Mouse (Mus musculus): ENCODE measurements at regions not wholly inside any gene's neighbourhood (a gene's known extent, or its start where the extent isn't known, plus 50 kb on each side); places are given as distances from the start of the nearest gene placed in this dataset.

DNA sequence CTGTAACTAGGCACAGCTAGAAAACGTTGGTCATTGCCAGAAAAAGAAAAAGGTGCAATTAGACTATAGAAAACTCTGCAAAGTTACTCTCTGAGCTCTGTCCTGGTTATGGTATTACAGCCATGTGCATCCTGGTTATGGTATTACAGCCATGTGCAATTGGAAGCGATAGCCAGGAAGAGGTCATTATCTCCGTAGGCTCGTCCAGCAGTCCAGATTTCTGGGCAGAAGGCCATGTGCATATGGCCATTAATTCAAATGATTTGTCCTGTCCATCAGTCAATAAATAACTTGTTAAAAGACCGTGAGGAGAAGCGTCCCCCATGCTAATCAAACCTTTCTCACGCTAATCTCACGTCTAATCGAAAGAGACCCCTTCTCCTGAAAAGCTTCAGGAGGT, 75.7 kb upstream of the Samsn1 start:
- Histone ChIP-seq H3K36me3 (ENCODE audit: control insufficient read depth, insufficient read depth, low read length) (no peaks in the 10 kb centered on the region), H3K4me3 (ENCODE audit: control insufficient read depth, insufficient read depth, low read length) (no peak overlapping the region), H3K4me1 (replicated peaks; ENCODE audit: control insufficient read depth, insufficient read depth, low read length) (no peaks in the 10 kb centered on the region), H3K27ac (ENCODE audit: control insufficient read depth, insufficient read depth, low read length) (no peak overlapping the region), H3K27me3 (ENCODE audit: control insufficient read depth, insufficient read depth, low read length) (no peaks in the 10 kb centered on the region)
- TF ChIP-seq CTCF (IDR thresholded peaks at IDR 0.05; ENCODE audit: borderline replicate concordance, control insufficient read depth, extremely low read depth, insufficient read depth, low read length, poor library complexity) (no peak), POLR2A (IDR thresholded peaks at IDR 0.05; ENCODE audit: control insufficient read depth, extremely low read depth, insufficient read depth, low read length, poor library complexity) (no peak)
- 97% methylated on average over 9 of the region's 9 CpGs for WGBS
- no peak for DNase-seq

DNA sequence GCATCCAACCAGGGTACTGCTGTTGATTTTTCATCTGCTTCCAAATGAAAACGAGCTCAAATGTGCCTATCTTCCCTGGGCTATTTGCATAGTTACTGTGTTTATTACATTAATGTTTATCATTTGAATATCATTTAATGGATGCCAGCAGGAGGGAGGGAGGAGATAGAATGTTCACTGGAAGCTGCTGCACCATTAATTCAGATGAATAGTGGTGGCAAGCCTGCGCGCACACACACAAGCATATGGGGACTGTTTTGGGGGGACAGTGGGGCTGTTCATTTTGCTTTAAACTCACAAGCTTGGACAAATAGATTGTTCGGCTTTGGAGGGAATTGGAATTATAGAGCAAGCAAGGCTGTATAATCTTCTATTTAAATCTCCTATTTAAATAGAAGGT, 74.3 kb upstream of the Samsn1 start:
- Histone ChIP-seq H3K36me3 (ENCODE audit: control insufficient read depth, insufficient read depth, low read length) (no peaks in the 10 kb centered on the region), H3K4me1 (replicated peaks; ENCODE audit: control insufficient read depth, insufficient read depth, low read length) (no peaks in the 10 kb centered on the region), H3K27me3 (ENCODE audit: control insufficient read depth, insufficient read depth, low read length) (no peaks in the 10 kb centered on the region), H3K4me3 (ENCODE audit: control insufficient read depth, insufficient read depth, low read length) (no peak overlapping the region), H3K27ac (ENCODE audit: control insufficient read depth, insufficient read depth, low read length) (no peak overlapping the region)
- TF ChIP-seq POLR2A (IDR thresholded peaks at IDR 0.05; ENCODE audit: control insufficient read depth, extremely low read depth, insufficient read depth, low read length, poor library complexity) (no peak), CTCF (IDR thresholded peaks at IDR 0.05; ENCODE audit: borderline replicate concordance, control insufficient read depth, extremely low read depth, insufficient read depth, low read length, poor library complexity) (no peak)
- DNase-seq = no peak
- WGBS = 97% methylated on average over 4 of the region's 4 CpGs

DNA sequence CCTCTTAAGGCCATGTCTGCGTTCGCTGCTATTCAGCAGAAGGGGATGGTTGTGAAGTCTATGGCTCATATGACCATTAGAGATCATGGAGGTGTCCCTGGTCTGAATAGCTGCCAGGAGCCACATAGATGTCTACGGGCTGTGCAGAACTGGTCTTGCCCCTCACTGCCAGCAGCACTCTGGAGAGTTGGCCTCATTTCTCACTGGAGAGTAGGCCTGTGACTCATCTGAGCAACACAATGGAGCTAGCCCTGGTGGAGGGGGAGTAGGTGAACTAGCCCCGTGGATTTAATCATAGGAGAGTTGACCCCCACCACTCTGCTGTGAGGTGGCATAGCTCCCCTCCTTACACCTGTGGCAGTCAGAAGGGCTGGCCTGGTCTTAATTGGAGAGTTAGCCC, 63.3 kb upstream of the Samsn1 start:
- DNase-seq = no peak
- Histone ChIP-seq H3K4me3 (ENCODE audit: control insufficient read depth, insufficient read depth, low read length) (no peak overlapping the region), H3K27ac (ENCODE audit: control insufficient read depth, insufficient read depth, low read length) (no peak overlapping the region), H3K4me1 (replicated peaks; ENCODE audit: control insufficient read depth, insufficient read depth, low read length) (no peaks in the 10 kb centered on the region), H3K36me3 (ENCODE audit: control insufficient read depth, insufficient read depth, low read length) (no peaks in the 10 kb centered on the region), H3K27me3 (ENCODE audit: control insufficient read depth, insufficient read depth, low read length) (no peaks in the 10 kb centered on the region)
- WGBS = 93% methylated on average over 4 of the region's 4 CpGs
- TF ChIP-seq POLR2A (IDR thresholded peaks at IDR 0.05; ENCODE audit: control insufficient read depth, extremely low read depth, insufficient read depth, low read length, poor library complexity) (no peak), CTCF (IDR thresholded peaks at IDR 0.05; ENCODE audit: borderline replicate concordance, control insufficient read depth, extremely low read depth, insufficient read depth, low read length, poor library complexity) (no peak)

DNA sequence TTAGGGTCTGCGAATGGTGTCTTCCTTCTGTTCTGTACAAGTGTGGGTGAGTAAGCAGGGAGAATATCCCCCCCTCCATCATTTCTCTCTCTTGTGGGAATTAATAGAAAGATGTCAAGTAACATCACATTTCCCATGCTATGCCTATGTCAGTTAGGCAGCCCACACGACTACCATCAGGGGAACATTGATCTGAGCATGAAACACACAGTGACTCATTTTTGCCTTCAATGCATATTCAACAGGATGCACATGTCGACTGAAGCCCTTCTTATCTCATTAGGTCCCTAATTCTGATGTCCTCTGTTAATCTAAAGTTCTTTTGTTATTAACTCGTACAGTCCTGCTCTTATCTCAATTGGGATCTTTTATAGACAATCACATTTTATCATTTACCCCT, 60.4 kb upstream of the Samsn1 start:
- Histone ChIP-seq H3K4me3 (ENCODE audit: control insufficient read depth, insufficient read depth, low read length) (no peak overlapping the region), H3K36me3 (ENCODE audit: control insufficient read depth, insufficient read depth, low read length) (no peaks in the 10 kb centered on the region), H3K4me1 (replicated peaks; ENCODE audit: control insufficient read depth, insufficient read depth, low read length) (no peaks in the 10 kb centered on the region), H3K27me3 (ENCODE audit: control insufficient read depth, insufficient read depth, low read length) (no peaks in the 10 kb centered on the region), H3K27ac (ENCODE audit: control insufficient read depth, insufficient read depth, low read length) (no peak overlapping the region)
- WGBS = 91% methylated on average over 4 of the region's 4 CpGs
- DNase-seq = no peak
- TF ChIP-seq CTCF (IDR thresholded peaks at IDR 0.05; ENCODE audit: borderline replicate concordance, control insufficient read depth, extremely low read depth, insufficient read depth, low read length, poor library complexity) (no peak), POLR2A (IDR thresholded peaks at IDR 0.05; ENCODE audit: control insufficient read depth, extremely low read depth, insufficient read depth, low read length, poor library complexity) (no peak)

DNA sequence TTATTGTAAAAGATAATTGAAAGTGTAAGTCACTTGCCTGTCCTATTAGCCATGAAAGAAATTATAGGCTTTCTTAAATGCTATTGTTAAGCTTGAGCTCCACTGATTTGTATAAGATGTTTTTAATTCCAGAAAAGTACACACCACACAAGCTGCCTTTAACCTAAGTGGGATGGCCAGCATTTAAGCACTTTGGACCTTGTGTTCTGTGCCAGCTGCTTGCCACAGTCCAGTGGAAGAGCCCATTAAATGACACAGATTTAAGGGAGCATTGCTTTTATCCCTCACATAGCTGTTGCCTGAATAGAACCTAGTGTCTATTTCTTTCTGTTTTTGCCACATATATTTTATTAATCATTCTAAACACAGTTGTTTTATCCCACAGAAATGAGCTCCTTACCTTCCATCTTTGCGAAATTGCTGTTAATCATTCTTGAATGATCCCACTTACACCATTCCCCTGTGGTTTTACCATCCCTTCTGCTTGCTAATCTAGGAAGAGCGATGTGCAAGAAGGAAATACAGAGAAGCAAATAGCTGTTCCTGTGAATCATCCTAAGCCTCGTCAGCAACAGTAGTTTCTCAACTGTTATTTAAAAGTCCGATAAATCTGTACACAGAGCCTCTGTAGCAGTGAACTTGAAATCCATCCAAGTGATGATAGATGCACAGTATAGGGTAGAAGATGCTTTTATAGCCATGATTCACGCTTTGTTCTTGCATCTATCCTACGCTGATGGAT, 57.9 kb upstream of the Samsn1 start:
- Histone ChIP-seq H3K4me3 (ENCODE audit: control insufficient read depth, insufficient read depth, low read length) (no peak overlapping the region), H3K36me3 (ENCODE audit: control insufficient read depth, insufficient read depth, low read length) (no peaks in the 10 kb centered on the region), H3K4me1 (replicated peaks; ENCODE audit: control insufficient read depth, insufficient read depth, low read length) (no peaks in the 10 kb centered on the region), H3K27ac (ENCODE audit: control insufficient read depth, insufficient read depth, low read length) (no peak overlapping the region), H3K27me3 (ENCODE audit: control insufficient read depth, insufficient read depth, low read length) (no peaks in the 10 kb centered on the region)
- TF ChIP-seq POLR2A (IDR thresholded peaks at IDR 0.05; ENCODE audit: control insufficient read depth, extremely low read depth, insufficient read depth, low read length, poor library complexity) = no peak
- TF ChIP-seq CTCF (IDR thresholded peaks at IDR 0.05; ENCODE audit: borderline replicate concordance, control insufficient read depth, extremely low read depth, insufficient read depth, low read length, poor library complexity) = no peak
- WGBS = 93% methylated on average over 6 of the region's 6 CpGs
- DNase-seq = no peak

DNA sequence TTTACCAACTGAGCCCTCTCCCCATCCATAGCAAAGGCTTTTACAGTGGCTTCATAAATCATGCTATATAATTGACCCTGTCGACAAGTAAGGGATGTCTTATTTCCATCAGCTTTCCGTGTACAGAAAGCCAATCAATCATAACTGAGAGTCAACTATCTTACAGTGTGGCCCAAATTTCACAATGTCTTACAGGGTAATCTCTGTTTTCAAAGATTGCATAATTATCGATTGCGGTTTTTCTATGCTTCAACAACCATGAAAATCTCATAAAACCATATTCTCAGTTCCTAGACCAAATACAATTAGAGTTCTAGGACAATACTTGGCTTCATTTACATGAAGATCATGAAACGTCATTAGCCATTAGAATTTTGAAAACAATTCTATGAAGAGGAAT, 56.1 kb upstream of the Samsn1 start:
- Histone ChIP-seq H3K27me3 (ENCODE audit: control insufficient read depth, insufficient read depth, low read length) (no peaks in the 10 kb centered on the region), H3K4me3 (ENCODE audit: control insufficient read depth, insufficient read depth, low read length) (no peak overlapping the region), H3K27ac (ENCODE audit: control insufficient read depth, insufficient read depth, low read length) (no peak overlapping the region), H3K36me3 (ENCODE audit: control insufficient read depth, insufficient read depth, low read length) (no peaks in the 10 kb centered on the region), H3K4me1 (replicated peaks; ENCODE audit: control insufficient read depth, insufficient read depth, low read length) (no peaks in the 10 kb centered on the region)
- TF ChIP-seq POLR2A (IDR thresholded peaks at IDR 0.05; ENCODE audit: control insufficient read depth, extremely low read depth, insufficient read depth, low read length, poor library complexity) = no peak
- no peak for TF ChIP-seq CTCF (IDR thresholded peaks at IDR 0.05; ENCODE audit: borderline replicate concordance, control insufficient read depth, extremely low read depth, insufficient read depth, low read length, poor library complexity)
- WGBS = 92% methylated on average over 5 of the region's 5 CpGs
- DNase-seq = no peak

DNA sequence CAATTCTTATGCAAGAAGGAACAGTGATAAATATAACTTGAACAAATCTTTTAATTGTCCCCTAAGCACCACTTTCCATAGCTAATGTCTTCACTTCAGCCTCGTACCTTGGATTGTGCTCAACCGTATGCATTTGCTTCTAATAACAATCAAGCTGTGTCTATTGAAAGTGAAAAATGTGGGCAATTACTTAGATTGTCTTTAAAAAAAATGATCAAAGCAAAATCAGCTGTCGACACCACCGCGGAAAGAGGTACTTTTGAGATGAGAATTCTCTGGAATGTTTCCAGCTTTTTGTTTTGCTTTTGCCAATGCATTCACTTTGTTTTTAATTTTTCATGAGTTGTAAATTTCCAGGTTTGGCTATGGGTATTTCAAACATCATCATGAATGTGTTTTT, 54.1 kb upstream of the Samsn1 start:
- no peak for DNase-seq
- WGBS = 92% methylated on average over 5 of the region's 5 CpGs
- no peak overlapping the region for H3K27ac ChIP-seq (ENCODE audit: control insufficient read depth, insufficient read depth, low read length)
- H3K4me1 ChIP-seq (replicated peaks; ENCODE audit: control insufficient read depth, insufficient read depth, low read length) = no peaks in the 10 kb centered on the region
- H3K4me3 ChIP-seq (ENCODE audit: control insufficient read depth, insufficient read depth, low read length) = no peak overlapping the region
- H3K36me3 ChIP-seq (ENCODE audit: control insufficient read depth, insufficient read depth, low read length) = no peaks in the 10 kb centered on the region
- TF ChIP-seq POLR2A (IDR thresholded peaks at IDR 0.05; ENCODE audit: control insufficient read depth, extremely low read depth, insufficient read depth, low read length, poor library complexity) (no peak), CTCF (IDR thresholded peaks at IDR 0.05; ENCODE audit: borderline replicate concordance, control insufficient read depth, extremely low read depth, insufficient read depth, low read length, poor library complexity) (no peak)
- H3K27me3 ChIP-seq (ENCODE audit: control insufficient read depth, insufficient read depth, low read length) = no peaks in the 10 kb centered on the region

All from thymus, adult 2 months (tissue).